Comparison of ENCODE assay signal across 28 mouse cellular contexts in genomic region chr1:20883079-20883478, GRCm38 (mm10).
"Had no signal": no experiment of that assay in that cellular context is flagged by ENCODE, and none has a peak within 500 bp of the region (broad histone marks: within the 10 kb centered on the region; RNA-seq: fewer than 3 reads in every experiment).

No protein-coding gene starts in this region.

- H3K9me3 ChIP-seq: heart, embryonic 13.5 days; heart, embryonic 15.5 days; hindbrain, embryonic 10.5 days; hindbrain, embryonic 12.5 days; intestine, embryonic 15.5 days; limb, embryonic 10.5 days; limb, embryonic 12.5 days; liver, embryonic 13.5 days had no signal

- H3K27me3 ChIP-seq: heart, embryonic 13.5 days; heart, embryonic 15.5 days; hindbrain, embryonic 12.5 days; intestine, embryonic 15.5 days; limb, embryonic 12.5 days; liver, embryonic 13.5 days had no signal

- H3K4me1 ChIP-seq: heart, embryonic 15.5 days; hindbrain, embryonic 10.5 days; hindbrain, embryonic 12.5 days; intestine, embryonic 15.5 days; limb, embryonic 10.5 days; limb, embryonic 12.5 days; liver, embryonic 13.5 days had no signal

- H3K4me2 ChIP-seq: heart, embryonic 11.5 days; heart, embryonic 13.5 days; heart, embryonic 15.5 days; hindbrain, embryonic 12.5 days; hindbrain, embryonic 14.5 days; intestine, embryonic 15.5 days; limb, embryonic 12.5 days; liver, embryonic 11.5 days; liver, embryonic 13.5 days had no signal

- DNase-seq: gastrocnemius, adult 2 months; gastrocnemius, postnatal 10 days; gastrocnemius, postnatal 25 days; heart, adult 2 months; heart, postnatal 14 days; heart, postnatal 4 days; kidney, adult 18-20 months; kidney, adult 8-10 months; kidney, postnatal 10 days; kidney, postnatal 25 days; kidney, postnatal 4 days; liver; liver, embryonic 13.5 days had no signal

- H3K4me3 ChIP-seq: gastrocnemius, adult 2 months; heart, adult 2 months; heart, embryonic 13.5 days; heart, embryonic 15.5 days; hindbrain, embryonic 10.5 days; hindbrain, embryonic 12.5 days; intestine, embryonic 15.5 days; layer of hippocampus, adult 2 months; left cerebral cortex, adult 2 months; limb, embryonic 10.5 days; limb, embryonic 12.5 days; liver, embryonic 13.5 days had no signal

- H3K36me3 ChIP-seq: heart, embryonic 13.5 days; heart, embryonic 15.5 days; hindbrain, embryonic 10.5 days; hindbrain, embryonic 12.5 days; intestine, embryonic 15.5 days; limb, embryonic 10.5 days; limb, embryonic 12.5 days; liver, embryonic 13.5 days had no signal

- H3K9ac ChIP-seq: heart, embryonic 13.5 days; heart, embryonic 15.5 days; hindbrain, embryonic 12.5 days; hindbrain, embryonic 14.5 days; intestine, embryonic 15.5 days; limb, embryonic 12.5 days; liver, embryonic 13.5 days had no signal

- H3K27ac ChIP-seq: gastrocnemius, adult 2 months; heart, adult 2 months; heart, embryonic 13.5 days; heart, embryonic 15.5 days; hindbrain, embryonic 10.5 days; hindbrain, embryonic 12.5 days; hindbrain, embryonic 14.5 days; intestine, embryonic 15.5 days; layer of hippocampus, adult 2 months; left cerebral cortex, adult 2 months; limb, embryonic 10.5 days; limb, embryonic 12.5 days; liver, embryonic 13.5 days had no signal

- ATAC-seq: hindbrain, embryonic 16.5 days; inflammation-experienced regulatory T-cells, adult 6 months; intestine, embryonic 15.5 days; intestine, postnatal 0 days had no signal
